Mouse (Mus musculus): Measurements from ENCODE around the gene Pros1. TPM values are rescaled to one million over a fixed set of nuclear protein-coding genes. Genes with fewer than 3 reads are reported as not detected.

The Pros1 gene
- polyA plus RNA-seq, 1 experiment from 2014 or later, result 18.4 TPM

DNA sequence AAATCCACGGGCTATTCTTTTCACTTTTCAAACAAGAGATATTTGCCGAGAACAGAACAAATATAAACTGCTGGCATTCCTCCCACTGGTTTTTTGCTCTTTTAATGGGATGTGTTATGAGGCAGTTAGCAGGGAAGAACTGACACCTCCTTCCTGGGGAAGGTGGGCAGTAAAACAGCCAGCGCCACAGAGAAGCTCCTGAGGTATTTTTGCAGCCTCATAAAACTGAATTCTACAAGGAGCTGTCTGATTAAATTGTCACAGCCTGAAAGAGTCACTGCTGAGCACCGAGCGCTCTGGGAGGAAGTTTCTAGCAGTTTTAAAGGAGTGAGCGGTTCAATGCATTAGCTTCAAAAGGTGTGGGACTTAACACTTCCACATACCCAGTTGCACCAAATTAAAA is 110.3 kb downstream of the Pros1 start:
- ATAC-seq (ENCODE audit: low FRiP score, low read depth), result no peak
- H3K4me2 ChIP-seq (replicated peaks), result no peak overlapping the region
- no peak overlapping the region for H3K4me3 ChIP-seq
- H3K36me3 ChIP-seq, result no peaks in the 10 kb centered on the region
- H3K9me3 ChIP-seq, result no peaks in the 10 kb centered on the region
- H3K4me1 ChIP-seq, result no peaks in the 10 kb centered on the region
- H3K27me3 ChIP-seq, result no peaks in the 10 kb centered on the region
- H3K27ac ChIP-seq (replicated peaks), result no peak overlapping the region
- 85% methylated on average over 6 of the region's 6 CpGs for WGBS
- H3K9ac ChIP-seq (replicated peaks), result no peak overlapping the region

- ATAC-seq (ENCODE audit: low FRiP score, low read depth), result no peak
- 72% methylated on average over 1 of the region's 1 CpGs for WGBS
- H3K27me3 ChIP-seq, result no peaks in the 10 kb centered on the region
These were observed 117.7 kb downstream of the Pros1 start for GRCm38 (mm10) chr16:62971673-62972332.

GRCm38 (mm10) chr16:62974926-62975325 is 120.8 kb downstream of the Pros1 start:
- Histone ChIP-seq H3K4me2 (replicated peaks) (no peak overlapping the region), H3K4me3 (no peak overlapping the region), H3K9ac (replicated peaks) (no peak overlapping the region), H3K27me3 (no peaks in the 10 kb centered on the region), H3K9me3 (no peaks in the 10 kb centered on the region), H3K27ac (replicated peaks) (no peak overlapping the region), H3K4me1 (no peaks in the 10 kb centered on the region), H3K36me3 (no peaks in the 10 kb centered on the region)
- 82% methylated on average over 1 of the region's 1 CpGs for WGBS
- no peak for ATAC-seq (ENCODE audit: low FRiP score, low read depth)

More at GRCm38 (mm10) chr16:62971673-62972332, 117.7 kb downstream of the Pros1 start:
- Histone ChIP-seq H3K4me1 (no peaks in the 10 kb centered on the region), H3K4me2 (replicated peaks) (no peak overlapping the region), H3K4me3 (no peak overlapping the region), H3K27ac (replicated peaks) (no peak overlapping the region), H3K36me3 (no peaks in the 10 kb centered on the region), H3K9ac (replicated peaks) (no peak overlapping the region), H3K9me3 (no peaks in the 10 kb centered on the region)

Small RNA genes lying within 50 kb of the gene (microRNA-seq; reads per million reads assigned to microRNA genes)
- not detected for gene Gm25986

Other genes with a start within 250 kb of the Pros1 start
- 12.1 and 12.8 TPM in 2 replicates for gene Nsun3, start 67.5 kb upstream of the Pros1 start, polyA plus RNA-seq (2016; fragmentation: Nextera tagmentation; extraction: Ambion mirVana)
- gene Stx19, start 39.6 kb upstream of the Pros1 start, polyA plus RNA-seq (2016; fragmentation: Nextera tagmentation; extraction: Ambion mirVana), result 0.45 and 0.60 TPM in 2 replicates
- 16.0 and 17.4 TPM in 2 replicates for gene Arl13b, start 7.3 kb upstream of the Pros1 start, polyA plus RNA-seq (2016; fragmentation: Nextera tagmentation; extraction: Ambion mirVana)